38 mouse cellular contexts compared by ENCODE assay signal in the genomic region with DNA sequence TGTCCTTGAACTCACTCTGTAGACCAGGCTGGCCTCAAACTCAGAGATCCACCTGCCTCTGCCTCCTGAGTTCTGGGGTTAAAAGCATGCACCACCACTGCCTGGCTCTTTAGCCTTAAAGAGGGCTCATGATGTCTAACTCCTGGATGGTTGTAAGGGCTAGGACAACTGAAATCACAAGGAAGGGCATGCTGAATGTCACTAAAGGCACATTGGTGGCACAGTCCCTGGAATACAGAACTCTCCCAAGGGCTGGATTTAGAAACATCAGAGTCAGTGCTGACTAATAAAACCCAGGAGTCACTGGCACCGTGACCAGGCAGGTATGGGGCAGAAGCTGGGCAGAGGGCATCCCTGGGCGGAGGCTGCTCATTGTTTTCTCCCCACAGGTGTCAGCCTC. TPM values are rescaled to one million over a fixed set of nuclear protein-coding genes. Genes with fewer than 3 reads are reported as not detected.
"Had no signal": no experiment of that assay in that cellular context is flagged by ENCODE, and none has a peak within 500 bp of the region (broad histone marks: within the 10 kb centered on the region; RNA-seq: fewer than 3 reads in every experiment).

No protein-coding gene starts in this region.

- H3K9me3 ChIP-seq: hindbrain, embryonic 10.5 days; hindbrain, embryonic 12.5 days; kidney, embryonic 15.5 days; limb, embryonic 13.5 days; limb, embryonic 15.5 days; liver, embryonic 12.5 days had no signal

- H3K4me3 ChIP-seq: gastrocnemius, adult 2 months; heart, adult 2 months; hindbrain, embryonic 10.5 days; hindbrain, embryonic 12.5 days; kidney, embryonic 15.5 days; limb, embryonic 13.5 days; limb, embryonic 15.5 days; liver, embryonic 12.5 days had no signal

- ATAC-seq: hindbrain, embryonic 16.5 days; inflammation-experienced regulatory T-cells, adult 6 months; intestine, embryonic 16.5 days; liver, embryonic 12.5 days had no signal

- H3K36me3 ChIP-seq: hindbrain, embryonic 10.5 days; hindbrain, embryonic 12.5 days; kidney, embryonic 15.5 days; limb, embryonic 13.5 days; limb, embryonic 15.5 days; liver, embryonic 12.5 days had no signal

- H3K9ac ChIP-seq: hindbrain, embryonic 12.5 days; hindbrain, embryonic 14.5 days; kidney, embryonic 15.5 days; limb, embryonic 13.5 days; limb, embryonic 15.5 days; liver, embryonic 12.5 days; liver, embryonic 14.5 days had no signal

- DNase-seq: gastrocnemius, adult 2 months; gastrocnemius, postnatal 10 days; gastrocnemius, postnatal 25 days; heart, adult 2 months; heart, postnatal 10 days; heart, postnatal 4 days; kidney, adult 2 months; kidney, adult 9 months; kidney, postnatal 14 days; kidney, postnatal 36 days; layer of hippocampus, adult 9-11 months; layer of hippocampus, postnatal 36 days; left cerebral cortex, postnatal 4 days had no signal

- H3K4me2 ChIP-seq: heart, embryonic 11.5 days; hindbrain, embryonic 12.5 days; hindbrain, embryonic 14.5 days; kidney, embryonic 15.5 days; limb, embryonic 13.5 days; limb, embryonic 15.5 days; liver, embryonic 12.5 days had no signal

- H3K27ac ChIP-seq: gastrocnemius, adult 2 months; heart, adult 2 months; hindbrain, embryonic 10.5 days; hindbrain, embryonic 12.5 days; hindbrain, embryonic 14.5 days; kidney, embryonic 15.5 days; kidney, postnatal 0 days; limb, embryonic 13.5 days; limb, embryonic 15.5 days; liver, embryonic 12.5 days; liver, embryonic 14.5 days had no signal

RNA-seq across cellular contexts. Expression of gene Gp5, which starts 7.2 kb away (rescaled TPM):
- total RNA-seq: gastrocnemius, adult 2 months had no signal
- polyA plus RNA-seq: inflammation-experienced regulatory T-cells, adult 6 months had no signal

RNA-seq across cellular contexts. Expression of gene Lrrc15, which starts 20.4 kb away (rescaled TPM):
- total RNA-seq: granulocyte monocyte progenitor cell, adult 5-6 weeks; left cerebral cortex, adult 18-20 months; left cerebral cortex, adult 8-10 months; left cerebral cortex, postnatal 10 days; left cerebral cortex, postnatal 25 days had no signal
- polyA plus RNA-seq: frontal cortex, adult 2 months; kidney, adult 2 months had no signal

RNA-seq across cellular contexts. Expression of gene Cpn2, which starts 36.1 kb away (rescaled TPM):
- total RNA-seq: gastrocnemius, adult 2 months; gastrocnemius, postnatal 25 days; granulocyte monocyte progenitor cell, adult 5-6 weeks; heart, postnatal 4 days; layer of hippocampus, adult 18-20 months; layer of hippocampus, adult 8-10 months; layer of hippocampus, postnatal 14 days; layer of hippocampus, postnatal 36 days; left cerebral cortex, adult 18-20 months; left cerebral cortex, adult 8-10 months; left cerebral cortex, postnatal 10 days; left cerebral cortex, postnatal 25 days; left cerebral cortex, postnatal 4 days had no signal
- polyA plus RNA-seq: frontal cortex, adult 2 months; heart, embryonic 11.5 days; heart, embryonic 14.5 days; heart, embryonic 16.5 days; hindbrain, embryonic 10.5 days; hindbrain, embryonic 12.5 days; hindbrain, embryonic 14.5 days; hindbrain, embryonic 16.5 days; inflammation-experienced regulatory T-cells, adult 6 months; kidney, postnatal 0 days; limb, embryonic 11.5 days; limb, embryonic 13.5 days; limb, embryonic 15.5 days had no signal
